Mouse (Mus musculus): ENCODE data around the gene Aqp3.

GRCm38 (mm10) chr4:41132471-41132870, 34.5 kb upstream of the Aqp3 start:
- TF ChIP-seq CTCF (IDR thresholded peaks at IDR 0.05; ENCODE audit: low read depth) (no peak), EP300 (IDR thresholded peaks at IDR 0.05; ENCODE audit: low read depth) (no peak)

Data from heart, postnatal 0 days (tissue).